Mouse (Mus musculus) megakaryocyte, embryonic 14.5 days (primary cell): ENCODE data around the gene Prrc2a. TPM values are rescaled to one million over a fixed set of nuclear protein-coding genes. Genes with fewer than 3 reads are reported as not detected.
A peak's percentile ranks its signal among the peaks of the same experiment; 100 is the strongest.

Source experiments
- H3K27me3 ChIP-seq: replicated peaks from 2 replicates; pipeline ENCODE3; 2012; ENCODE audit warnings: inconsistent platforms
- H3K36me3 ChIP-seq: replicated peaks from 2 replicates; pipeline ENCODE3; 2012; ENCODE audit warnings: low read length, inconsistent platforms, mixed read lengths
- H3K4me1 ChIP-seq: 2 replicates; pipeline ENCODE4 v1.6.1; 2012; ENCODE audit warnings: inconsistent platforms
- H3K4me3 ChIP-seq: replicated peaks from 2 replicates; pipeline ENCODE3; 2012; ENCODE audit warnings: moderate library complexity, mild to moderate bottlenecking, inconsistent platforms
- H3K9me3 ChIP-seq: 2 replicates; pipeline ENCODE4 v1.6.1; 2012; ENCODE audit warnings: inconsistent platforms
- FLI1 ChIP-seq: IDR thresholded peaks from 2 replicates; pipeline ENCODE4 v1.6.1; 2012; ENCODE audit warnings: low read length, inconsistent platforms, mixed read lengths
- GATA1 ChIP-seq: IDR thresholded peaks from 3 replicates; pipeline ENCODE4 v1.6.1; 2012; ENCODE audit warnings: mixed read lengths, low read length, inconsistent platforms, borderline replicate concordance
- polyA plus RNA-seq: library from polyadenylated mRNA; stranded (reverse); fragments of >175 nt; gene quantifications from 2 replicates; pipeline ENCODE4 v1.2.3, GENCODE M21; 2012; ENCODE audit warnings: low replicate concordance; ENCODE audit not compliant: insufficient read depth

Prrc2a gene
- polyA plus RNA-seq, 1 experiment = 1,080 TPM

GRCm38 (mm10) chr17:35175382-35175781 lies 10.7 kb upstream of the Prrc2a start:
- Histone ChIP-seq H3K36me3 (peaks cover 19% of the 10 kb centered on the region), H3K4me3 (no peak overlapping the region), H3K9me3 (no peaks in the 10 kb centered on the region), H3K27me3 (no peaks in the 10 kb centered on the region), H3K4me1 (peaks cover 58% of the 10 kb centered on the region)
- no peak for TF ChIP-seq FLI1
- TF ChIP-seq GATA1 = no peak

DNA sequence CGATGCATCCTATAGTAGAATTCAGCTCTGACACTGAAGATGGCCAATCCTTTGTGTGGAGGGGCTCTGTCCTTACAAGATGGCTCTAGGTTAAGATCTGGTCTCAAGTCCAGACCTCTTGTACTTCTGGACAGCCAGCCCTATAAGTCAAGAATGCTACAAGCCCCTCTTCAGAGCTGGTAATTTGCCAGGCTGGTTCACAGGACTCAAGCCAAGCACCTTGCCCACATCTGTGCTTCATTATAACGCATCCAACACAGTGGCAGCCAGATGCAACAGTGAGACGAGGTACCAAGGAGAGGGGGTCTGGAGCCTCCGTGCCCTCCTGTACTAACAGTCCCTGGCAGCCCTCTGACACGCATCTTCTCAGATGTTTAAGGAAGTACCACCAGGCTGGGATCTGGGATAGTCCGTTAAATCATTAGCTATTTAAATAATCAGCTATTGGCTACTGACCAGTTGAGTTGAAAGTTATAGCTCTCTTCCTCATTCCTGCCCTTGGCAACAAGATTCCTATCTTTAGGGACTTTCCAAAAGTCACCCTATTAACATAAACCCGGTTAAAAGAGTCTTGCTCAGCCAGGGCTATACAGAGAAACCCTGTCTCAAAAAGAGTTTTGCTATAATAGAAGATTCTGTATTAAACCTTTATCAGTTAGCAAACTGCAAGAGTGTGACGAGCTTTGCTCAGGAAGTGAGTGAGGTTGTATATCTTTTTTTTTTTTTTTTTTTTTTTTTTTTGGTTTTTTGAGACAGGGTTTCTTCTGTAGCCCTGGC lies 9.7 kb upstream of the Prrc2a start:
- Histone ChIP-seq H3K4me3 (peak overlapping the region; percentile 19), H3K4me1 (peaks cover 52% of the 10 kb centered on the region)
- TF ChIP-seq GATA1 (no peak), FLI1 (no peak)

DNA sequence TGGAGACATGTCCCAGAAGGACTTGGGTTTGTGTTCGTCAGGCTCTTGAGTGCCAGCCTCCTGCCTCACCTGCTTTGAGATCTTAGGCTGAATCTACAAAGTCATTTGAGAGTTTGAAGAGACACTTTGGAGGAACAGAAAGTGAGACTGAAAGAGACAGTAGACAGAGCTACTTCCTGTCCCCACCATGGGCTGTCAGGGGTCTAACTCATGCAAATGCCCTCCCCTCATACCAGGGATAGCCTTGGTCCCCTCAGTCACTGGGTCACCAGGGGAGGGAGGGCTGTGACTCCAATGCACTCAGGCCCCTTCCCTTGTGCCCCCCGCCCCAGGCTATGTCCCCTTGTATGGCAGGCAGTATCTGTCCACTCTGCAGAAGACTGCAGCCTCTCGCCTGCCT lies 8.6 kb upstream of the Prrc2a start:
- peaks cover 51% of the 10 kb centered on the region for H3K4me1 ChIP-seq
- H3K36me3 ChIP-seq = peaks cover 4% of the 10 kb centered on the region
- peak overlapping the region; percentile 80 for H3K4me3 ChIP-seq
- no peaks in the 10 kb centered on the region for H3K27me3 ChIP-seq
- no peaks in the 10 kb centered on the region for H3K9me3 ChIP-seq
- TF ChIP-seq FLI1 = no peak

More for the DNA sequence above, 9.7 kb upstream of the Prrc2a start:
- Histone ChIP-seq H3K9me3 (no peaks in the 10 kb centered on the region), H3K36me3 (peaks cover 9% of the 10 kb centered on the region), H3K27me3 (no peaks in the 10 kb centered on the region)

- peak overlapping the region; percentile 78 for H3K4me3 ChIP-seq
- TF ChIP-seq GATA1 (no peak), FLI1 (no peak)
- H3K4me1 ChIP-seq = peaks cover 53% of the 10 kb centered on the region
Observed at GRCm38 (mm10) chr17:35172445-35173234, 7.9 kb upstream of the Prrc2a start.

DNA sequence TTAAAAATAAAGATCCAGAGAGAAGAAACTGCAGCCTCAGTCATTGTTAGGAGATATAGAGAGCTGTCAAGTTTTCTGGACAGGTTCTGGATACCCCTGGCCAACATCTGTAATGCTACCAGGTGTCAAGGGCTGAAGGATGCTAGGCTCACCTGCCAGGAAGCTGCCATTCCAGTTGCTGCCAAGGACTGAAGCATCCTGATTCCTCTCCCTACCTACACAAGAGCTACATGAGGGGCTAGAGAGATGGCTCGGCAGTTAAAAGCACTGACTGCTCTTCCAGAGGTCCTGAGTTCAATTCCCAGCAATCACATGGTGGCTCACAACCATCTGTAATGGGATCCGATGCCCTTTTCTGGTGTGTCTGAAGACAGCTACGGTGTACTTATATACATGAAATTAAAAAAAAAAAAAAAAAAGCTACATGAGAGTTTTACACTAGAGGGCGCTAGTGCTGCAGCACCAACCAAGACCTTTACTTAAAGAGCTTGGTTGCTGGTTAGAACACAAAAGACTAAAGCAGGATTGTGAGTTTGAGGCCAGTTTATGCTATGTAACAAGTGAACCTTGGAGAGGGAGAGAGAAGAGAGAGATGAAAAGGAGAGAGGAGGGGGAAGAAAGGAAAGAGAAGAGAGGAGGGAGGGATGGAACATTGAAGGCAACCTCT lies 4.0 kb upstream of the Prrc2a start:
- no peak overlapping the region for H3K4me3 ChIP-seq
- no peaks in the 10 kb centered on the region for H3K27me3 ChIP-seq
- no peaks in the 10 kb centered on the region for H3K9me3 ChIP-seq
- peaks cover 50% of the 10 kb centered on the region for H3K4me1 ChIP-seq
- TF ChIP-seq FLI1 (no peak), GATA1 (no peak)
- H3K36me3 ChIP-seq = peaks cover 6% of the 10 kb centered on the region

More at GRCm38 (mm10) chr17:35172445-35173234, 7.9 kb upstream of the Prrc2a start:
- no peaks in the 10 kb centered on the region for H3K27me3 ChIP-seq
- peaks cover 5% of the 10 kb centered on the region for H3K36me3 ChIP-seq
- H3K9me3 ChIP-seq = no peaks in the 10 kb centered on the region

GRCm38 (mm10) chr17:35167794-35168193 lies 3.1 kb upstream of the Prrc2a start:
- TF ChIP-seq GATA1 (no peak), FLI1 (no peak)
- Histone ChIP-seq H3K4me3 (no peak overlapping the region), H3K9me3 (no peaks in the 10 kb centered on the region), H3K36me3 (peaks cover 12% of the 10 kb centered on the region), H3K27me3 (no peaks in the 10 kb centered on the region), H3K4me1 (peaks cover 49% of the 10 kb centered on the region)

DNA sequence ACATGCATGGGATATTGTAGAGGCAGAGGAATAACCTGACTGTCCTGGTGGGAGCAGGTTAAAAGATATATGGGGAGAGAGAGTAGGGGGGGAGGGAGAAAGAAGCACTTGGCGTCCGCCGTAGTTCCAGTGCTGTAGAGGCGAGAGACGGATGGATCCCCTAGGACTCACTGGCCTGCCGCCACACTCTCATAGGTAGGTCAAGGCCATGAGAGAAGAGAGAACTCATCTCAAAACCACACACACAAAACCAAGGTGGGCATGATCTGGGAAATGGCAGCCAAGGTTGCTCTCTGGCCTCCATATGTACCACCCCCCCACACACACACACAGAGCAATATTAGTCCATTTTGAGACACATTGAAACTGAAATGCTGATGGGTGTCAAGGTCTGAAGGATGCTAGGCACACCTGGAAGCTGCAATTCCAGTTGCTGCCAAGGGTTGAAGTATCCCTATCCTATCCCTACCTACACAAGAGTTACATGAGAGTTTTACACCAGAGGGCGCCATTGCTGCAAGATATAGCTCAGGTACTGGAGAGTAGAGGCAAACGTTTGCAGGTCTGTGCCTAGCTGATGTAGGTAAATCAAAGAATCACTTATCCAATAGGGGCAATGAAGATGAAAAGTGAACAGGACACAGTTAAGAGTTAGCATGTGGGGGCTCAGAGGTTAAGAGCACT lies 1.8 kb upstream of the Prrc2a start:
- TF ChIP-seq GATA1 (no peak), FLI1 (no peak)
- peak overlapping the region; percentile 96 for H3K4me3 ChIP-seq
- peaks cover 51% of the 10 kb centered on the region for H3K4me1 ChIP-seq
- H3K9me3 ChIP-seq = no peaks in the 10 kb centered on the region
- no peaks in the 10 kb centered on the region for H3K27me3 ChIP-seq
- H3K36me3 ChIP-seq = peaks cover 25% of the 10 kb centered on the region

- H3K4me1 ChIP-seq = peaks cover 60% of the 10 kb centered on the region
- no peaks in the 10 kb centered on the region for H3K27me3 ChIP-seq
- no peaks in the 10 kb centered on the region for H3K9me3 ChIP-seq
- peaks cover 34% of the 10 kb centered on the region for H3K36me3 ChIP-seq
- no peak for TF ChIP-seq FLI1
- no peak for TF ChIP-seq GATA1
- H3K4me3 ChIP-seq = peak overlapping the region; percentile 96
Observed at GRCm38 (mm10) chr17:35165451-35166155, 906 bp upstream of the Prrc2a start.

GRCm38 (mm10) chr17:35164218-35164567 lies 504 bp downstream of the Prrc2a start:
- TF ChIP-seq FLI1 (no peak), GATA1 (no peak)
- H3K4me1 ChIP-seq = peaks cover 60% of the 10 kb centered on the region
- H3K36me3 ChIP-seq = peaks cover 48% of the 10 kb centered on the region
- no peaks in the 10 kb centered on the region for H3K27me3 ChIP-seq
- no peaks in the 10 kb centered on the region for H3K9me3 ChIP-seq
- H3K4me3 ChIP-seq = peak overlapping the region; percentile 96
